Mouse (Mus musculus): ENCODE results near the gene Cyp2u1.
A peak's percentile ranks its signal among the peaks of the same experiment; 100 is the strongest.

Cyp2u1 gene

GRCm38 (mm10) chr3:131306255-131306654 is 3.2 kb upstream of the Cyp2u1 start:
- no peak for DNase-seq (ENCODE audit: low spot score in 2 of 2)

DNA sequence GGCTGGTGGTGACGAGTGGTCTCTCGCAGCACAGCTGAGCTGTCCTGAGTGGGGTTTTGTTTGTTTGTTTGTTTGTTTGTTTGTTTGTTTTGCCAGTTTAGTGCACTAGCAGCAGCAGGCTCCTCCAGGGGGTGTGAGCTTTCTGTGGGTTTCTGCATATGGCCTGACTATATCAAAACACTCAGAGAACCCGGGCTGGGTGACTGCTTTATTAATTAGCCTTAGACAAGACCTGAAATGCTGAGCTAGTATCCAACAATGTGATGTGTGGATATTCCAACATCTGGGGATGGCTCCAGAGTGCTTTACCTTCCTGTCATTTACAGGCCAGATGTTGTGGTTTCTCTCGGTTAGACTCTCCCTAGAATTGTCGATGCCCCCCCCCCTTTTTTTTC is 290 bp upstream of the Cyp2u1 start:
- DNase-seq (ENCODE audit: low spot score in 2 of 2): no peak

DNA sequence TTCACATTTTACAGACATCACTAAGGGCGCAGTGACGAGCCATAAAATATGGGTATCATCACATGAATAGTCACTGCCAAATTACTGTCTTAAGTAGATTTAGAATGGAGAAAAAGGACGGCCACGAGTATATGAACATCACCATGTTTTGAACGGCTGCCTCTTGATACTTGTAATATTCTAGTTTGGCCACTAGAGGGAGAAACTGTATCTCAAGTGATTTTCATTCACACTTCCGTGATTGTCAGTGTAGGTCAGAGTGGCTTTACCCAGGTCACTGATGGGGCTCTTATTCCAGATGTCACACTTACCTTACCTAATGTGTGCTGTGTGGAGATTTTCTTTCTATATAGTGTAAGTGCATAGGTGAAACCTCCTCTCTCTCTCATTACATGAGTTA is 3.1 kb downstream of the Cyp2u1 start:
- DNase-seq (ENCODE audit: low spot score in 2 of 2): no peak

- DNase-seq (ENCODE audit: low spot score in 2 of 2): no peak
These were observed 3.9 kb downstream of the Cyp2u1 start for GRCm38 (mm10) chr3:131299078-131299477.

DNA sequence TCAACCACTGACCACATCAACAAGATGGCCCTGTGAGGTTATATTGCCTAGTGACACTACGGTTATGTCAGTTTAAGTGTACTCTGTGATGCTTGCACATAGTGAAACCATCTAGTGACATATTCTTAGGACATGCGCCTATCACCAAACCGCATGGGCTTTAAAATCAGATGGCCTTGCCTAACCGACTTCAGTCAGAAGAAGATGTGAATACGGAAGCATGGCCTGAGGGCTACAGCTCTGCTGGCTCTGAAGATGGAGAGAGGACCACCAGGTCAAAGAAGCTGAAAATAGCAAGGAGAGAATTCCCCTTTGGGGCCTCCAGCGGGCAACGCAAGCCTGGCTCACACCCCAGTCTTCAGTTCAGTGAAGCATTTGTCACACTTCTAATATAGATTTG is 6.1 kb downstream of the Cyp2u1 start:
- no peak for DNase-seq (ENCODE audit: low spot score in 2 of 2)

GRCm38 (mm10) chr3:131295513-131296200 is 7.4 kb downstream of the Cyp2u1 start:
- no peak for DNase-seq (ENCODE audit: low spot score in 2 of 2)

GRCm38 (mm10) chr3:131294503-131294902 is 8.5 kb downstream of the Cyp2u1 start:
- DNase-seq (ENCODE audit: low spot score in 2 of 2): no peak

- DNase-seq (ENCODE audit: low spot score in 2 of 2): no peak
These were observed 10.1 kb downstream of the Cyp2u1 start for GRCm38 (mm10) chr3:131292959-131293358.

DNA sequence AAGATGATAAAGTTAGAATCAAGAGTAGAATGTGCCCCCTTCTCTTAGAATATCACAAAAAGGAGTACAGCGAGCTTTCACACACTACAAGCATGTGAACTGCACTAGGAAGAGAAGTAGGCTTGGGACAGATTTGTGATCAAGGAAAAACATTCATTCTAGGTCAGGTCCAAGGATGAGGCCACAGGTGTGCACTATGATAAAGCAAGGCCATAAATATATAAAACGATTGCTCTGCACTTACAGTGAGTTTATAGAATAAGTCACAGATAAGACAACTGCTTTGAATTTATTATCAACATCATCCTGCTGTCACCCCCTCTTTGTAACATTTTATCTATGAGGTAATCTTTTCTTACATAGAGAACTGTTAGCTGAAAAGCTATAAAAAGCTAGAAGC is 10.7 kb downstream of the Cyp2u1 start:
- DNase-seq (ENCODE audit: low spot score in 2 of 2): no peak

DNA sequence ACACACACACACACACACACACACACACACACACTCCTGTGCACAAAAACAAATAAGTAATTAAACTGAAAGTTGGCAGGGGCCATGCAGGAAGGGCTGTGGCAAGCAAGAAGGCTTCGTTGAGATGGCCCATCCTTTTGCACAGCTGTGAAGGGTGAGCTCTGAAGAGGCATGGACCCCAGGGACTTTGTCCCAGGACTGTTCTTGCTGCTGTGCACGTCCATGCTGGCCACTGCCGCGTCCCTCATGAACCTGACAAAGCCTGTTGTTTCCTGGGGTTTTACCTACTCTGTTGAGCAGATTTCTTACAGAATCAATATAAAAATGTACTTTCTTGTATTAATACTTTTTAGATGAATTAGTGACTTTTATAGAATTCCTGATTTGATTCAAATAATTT is 11.1 kb downstream of the Cyp2u1 start:
- no peak for DNase-seq (ENCODE audit: low spot score in 2 of 2)

DNA sequence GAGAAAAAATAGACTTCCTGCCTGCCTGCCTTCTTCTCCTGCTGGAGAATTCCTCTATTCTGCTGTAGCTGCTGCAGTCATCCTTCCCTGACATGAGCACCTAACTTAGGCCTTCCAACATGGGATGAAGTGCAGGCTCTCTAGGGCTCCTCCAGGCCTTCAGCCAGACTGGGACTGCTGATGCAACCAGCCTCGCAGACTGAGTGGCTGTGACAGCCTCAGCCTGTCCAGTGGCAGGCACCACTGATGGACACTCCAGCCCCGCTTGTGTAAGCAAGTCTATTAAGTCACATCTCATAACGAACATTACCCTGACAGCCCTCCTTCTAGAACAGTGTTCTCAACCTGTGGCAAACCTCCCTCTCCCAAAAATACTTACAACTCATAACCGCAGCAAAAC is 28.9 kb downstream of the Cyp2u1 start:
- DNase-seq (ENCODE audit: low spot score in 2 of 2): no peak

DNA sequence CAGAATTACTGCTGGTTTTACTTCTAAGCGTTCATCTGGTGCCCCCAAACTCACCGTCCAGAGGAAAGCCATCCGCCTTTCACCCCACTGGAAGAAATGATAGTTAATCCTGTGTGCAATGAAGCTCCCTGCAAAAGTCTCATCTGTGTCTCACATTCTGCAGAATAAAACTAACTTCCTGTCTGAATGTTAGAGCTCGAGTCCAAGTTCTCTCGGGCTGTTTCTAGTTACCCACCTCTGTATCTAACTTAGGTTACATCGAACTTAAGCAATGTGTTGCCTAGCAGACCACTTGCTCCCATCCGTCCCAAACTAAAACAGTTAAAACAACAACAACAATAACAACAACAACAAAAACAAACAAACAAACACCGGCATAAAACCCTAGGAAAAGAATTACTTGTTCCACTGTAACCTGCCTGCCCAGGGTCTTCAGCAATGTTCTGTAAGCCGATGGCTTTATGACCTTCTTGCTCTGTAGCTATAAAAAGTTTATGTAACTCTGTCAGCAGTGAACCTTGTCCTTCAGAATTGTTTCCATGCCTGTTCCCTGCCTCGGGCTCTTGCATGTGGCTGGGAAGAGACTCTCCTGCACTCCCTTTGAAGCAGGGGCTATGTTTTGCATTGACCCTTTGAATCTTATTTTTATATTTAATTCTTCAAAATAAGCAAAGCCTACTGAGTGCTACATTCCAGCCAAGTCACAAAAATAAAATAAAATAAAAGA is 30.5 kb downstream of the Cyp2u1 start:
- no peak for DNase-seq (ENCODE audit: low spot score in 2 of 2)

DNA sequence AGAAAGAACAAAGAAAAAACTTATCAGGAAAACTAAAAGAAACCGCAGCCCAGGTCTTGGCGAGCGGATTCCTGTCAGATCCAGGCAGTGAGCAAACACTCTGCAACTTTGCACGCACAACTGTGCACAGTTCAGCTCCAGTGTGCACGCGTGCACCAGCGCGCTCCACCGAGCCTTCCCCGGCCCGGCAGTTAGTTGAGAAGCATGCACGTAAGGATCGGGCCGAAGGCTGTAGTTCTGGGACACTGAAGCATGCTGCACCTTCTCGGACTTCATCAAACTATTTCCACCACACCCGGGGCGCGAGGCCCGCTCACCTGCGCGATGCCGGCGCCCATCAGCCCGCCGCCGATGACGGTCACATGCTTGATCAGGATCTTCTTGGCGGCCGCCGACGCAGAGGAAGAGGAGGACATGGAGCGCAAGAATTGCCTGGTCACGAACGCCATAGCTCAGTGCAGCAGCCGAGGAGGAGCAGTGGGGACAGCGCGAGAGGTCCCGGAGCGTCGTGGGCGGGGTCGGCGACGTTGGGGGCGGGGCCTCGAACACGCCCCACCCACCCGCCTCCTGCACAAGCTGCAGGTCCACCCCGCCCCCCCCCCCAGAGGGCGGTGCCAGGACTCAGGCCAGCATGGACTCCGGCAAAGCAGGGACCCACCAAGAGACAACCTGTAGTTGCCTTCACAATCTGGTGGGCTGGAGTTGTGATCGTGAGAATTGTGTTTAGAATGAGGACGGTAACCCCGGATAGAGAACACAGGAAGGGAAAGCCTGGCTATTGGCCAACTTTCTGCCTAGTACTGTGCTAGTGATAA is 31.3 kb downstream of the Cyp2u1 start, which contains the start of gene Hadh:
Gene Hadh, minus strand, starts transcription at position 543 of the 815 bp plus-strand sequence.
- DNase-seq (ENCODE audit: low spot score in 2 of 2): peak; percentile 68 to 72

DNA sequence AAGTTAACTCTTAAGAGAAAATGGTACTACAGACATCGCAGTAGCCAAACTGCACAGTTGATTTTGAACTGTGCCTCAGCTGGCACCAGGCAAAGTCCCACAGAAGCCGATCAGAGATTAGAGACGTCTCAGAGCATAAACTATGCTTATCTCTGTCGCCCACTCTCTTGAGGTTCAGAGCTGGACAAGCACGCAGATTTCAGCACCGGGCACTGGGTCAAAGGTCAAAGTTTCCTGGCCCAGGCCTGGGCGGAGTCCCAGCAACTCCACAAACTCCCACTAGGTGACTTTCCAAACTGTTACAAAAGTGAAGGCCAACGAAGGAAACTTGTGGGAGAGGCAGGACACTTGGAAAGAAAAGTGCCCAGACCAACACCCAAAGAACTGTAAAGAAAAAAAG is 31.9 kb downstream of the Cyp2u1 start:
- peak in 1 of 2 experiments; percentile 15 for DNase-seq (ENCODE audit: low spot score in 2 of 2)

- DNase-seq (ENCODE audit: low spot score in 2 of 2): no peak
These were observed 32.6 kb downstream of the Cyp2u1 start for GRCm38 (mm10) chr3:131270381-131270780.

DNA sequence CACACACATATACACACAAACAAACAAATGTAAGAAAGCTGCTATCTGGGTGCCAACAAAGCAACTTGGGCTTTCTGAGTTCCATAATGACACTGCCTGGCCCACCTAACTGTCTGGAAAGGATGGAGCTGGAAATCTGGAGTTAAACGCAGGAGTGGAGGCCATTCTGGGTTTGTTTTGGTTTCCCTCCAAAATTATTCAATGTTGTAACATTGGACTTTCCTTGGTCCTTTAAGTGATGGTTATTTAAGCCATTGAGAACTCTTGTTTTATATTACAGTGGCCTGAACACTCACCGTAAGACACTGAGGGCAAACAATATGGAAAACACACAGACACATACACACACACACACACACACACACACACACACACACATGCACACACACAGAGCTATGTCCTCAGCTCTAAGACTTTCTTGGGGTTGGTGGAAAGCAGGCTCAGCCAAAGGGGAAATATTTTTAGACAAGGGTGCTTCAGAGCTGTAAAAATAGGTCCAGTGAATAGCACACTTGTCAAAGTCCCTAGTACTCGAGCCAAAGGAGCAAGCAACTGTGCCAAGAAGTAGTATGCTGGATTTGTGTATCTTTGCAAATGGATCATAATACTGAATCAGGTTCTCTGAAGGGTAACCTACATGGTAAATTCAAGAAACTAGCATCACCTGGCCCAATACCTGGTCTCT is 36.5 kb downstream of the Cyp2u1 start:
- DNase-seq (ENCODE audit: low spot score in 2 of 2): no peak

- no peak for DNase-seq (ENCODE audit: low spot score in 2 of 2)
These were observed 37.5 kb downstream of the Cyp2u1 start for GRCm38 (mm10) chr3:131265516-131265915.

GRCm38 (mm10) chr3:131263766-131264486 is 39.1 kb downstream of the Cyp2u1 start:
- no peak for DNase-seq (ENCODE audit: low spot score in 2 of 2)

DNA sequence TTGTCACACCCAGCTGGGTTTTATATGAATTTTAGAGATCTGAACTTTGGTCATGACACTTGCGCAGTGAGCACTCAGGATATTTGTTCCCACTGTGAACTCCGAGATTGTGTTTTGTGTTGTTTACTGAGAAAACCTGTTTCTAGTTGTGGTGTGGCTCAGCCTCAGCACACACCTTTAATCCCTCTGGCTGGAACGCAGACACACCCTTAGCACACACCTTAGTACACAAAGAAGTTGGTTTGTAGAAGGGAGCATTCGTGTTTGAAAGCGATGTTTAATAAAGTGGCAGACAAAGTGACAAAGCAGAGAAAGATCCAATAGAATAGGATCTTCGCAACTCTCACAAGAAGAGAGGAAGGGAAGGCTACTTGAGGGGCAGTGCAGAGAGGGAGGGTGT is 42.6 kb downstream of the Cyp2u1 start:
- no peak for DNase-seq (ENCODE audit: low spot score in 2 of 2)

GRCm38 (mm10) chr3:131259392-131259965 is 43.5 kb downstream of the Cyp2u1 start:
- no peak for DNase-seq (ENCODE audit: low spot score in 2 of 2)

DNA sequence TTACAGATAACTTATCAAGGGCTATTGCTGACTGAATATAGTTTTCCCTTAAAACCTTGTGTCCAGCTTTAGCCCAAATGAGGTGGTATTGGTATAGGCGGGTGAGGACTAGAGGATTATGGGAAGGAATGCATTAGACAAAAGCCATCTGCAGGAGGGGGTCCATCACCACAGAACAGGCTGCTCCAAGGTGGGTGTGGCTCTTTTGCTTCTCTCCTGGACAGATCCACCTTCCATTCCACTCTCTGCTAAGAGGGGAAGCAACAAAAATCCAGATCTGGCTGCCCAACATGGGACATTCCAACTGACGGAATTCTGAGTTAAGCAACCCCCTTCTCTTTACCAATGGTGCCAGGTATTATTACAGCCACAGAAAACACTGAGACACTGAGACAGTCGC is 44.1 kb downstream of the Cyp2u1 start:
- no peak for DNase-seq (ENCODE audit: low spot score in 2 of 2)

All from spleen, postnatal 14 days (tissue).